Mouse (Mus musculus): ENCODE data around the gene Ola1. TPM values are rescaled to one million over a fixed set of nuclear protein-coding genes. Genes with fewer than 3 reads are reported as not detected.

Ola1 gene
- polyA plus RNA-seq, 1 experiment = 69.6 TPM

- H3K4me1 ChIP-seq (ENCODE audit: control insufficient read depth, insufficient read depth, low read length) = no peaks in the 10 kb centered on the region
- TF ChIP-seq POLR2A (IDR thresholded peaks at IDR 0.05; ENCODE audit: extremely low read depth, insufficient read depth, low read length) (no peak), CTCF (IDR thresholded peaks at IDR 0.05; ENCODE audit: extremely low read depth, insufficient read depth, low read length) (no peak)
- no peak overlapping the region for H3K4me3 ChIP-seq (ENCODE audit: insufficient read depth, low read length)
- no peak overlapping the region for H3K27ac ChIP-seq (ENCODE audit: insufficient read depth, low read length)
Measured at GRCm38 (mm10) chr2:73248701-73249100, 30.0 kb upstream of the Ola1 start.

GRCm38 (mm10) chr2:73241299-73241698 lies 22.6 kb upstream of the Ola1 start:
- H3K4me1 ChIP-seq (ENCODE audit: control insufficient read depth, insufficient read depth, low read length) = no peaks in the 10 kb centered on the region
- TF ChIP-seq POLR2A (IDR thresholded peaks at IDR 0.05; ENCODE audit: extremely low read depth, insufficient read depth, low read length) (no peak), CTCF (IDR thresholded peaks at IDR 0.05; ENCODE audit: extremely low read depth, insufficient read depth, low read length) (no peak)
- H3K4me3 ChIP-seq (ENCODE audit: insufficient read depth, low read length) = no peak overlapping the region
- no peak overlapping the region for H3K27ac ChIP-seq (ENCODE audit: insufficient read depth, low read length)

DNA sequence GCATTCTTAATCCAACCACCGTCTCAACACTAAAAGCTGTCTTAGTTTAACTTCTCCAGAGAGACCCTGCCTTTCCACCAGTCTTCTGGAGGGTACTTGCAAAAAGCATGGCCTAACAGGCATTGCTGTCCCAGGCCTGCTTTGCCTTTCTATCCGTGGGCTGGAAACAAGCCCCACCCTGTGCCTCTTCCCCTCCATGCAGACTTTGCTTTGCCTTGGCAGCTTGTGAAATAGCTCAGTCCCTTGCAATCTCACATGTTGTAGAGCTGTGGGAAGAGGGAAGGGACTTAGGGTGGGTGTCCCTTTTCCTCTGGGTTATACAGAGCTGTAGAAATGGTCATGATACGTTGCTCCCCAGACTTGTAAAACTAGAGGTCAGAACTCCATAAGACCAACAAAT lies 12.4 kb upstream of the Ola1 start:
- TF ChIP-seq CTCF (IDR thresholded peaks at IDR 0.05; ENCODE audit: extremely low read depth, insufficient read depth, low read length) (no peak), POLR2A (IDR thresholded peaks at IDR 0.05; ENCODE audit: extremely low read depth, insufficient read depth, low read length) (no peak)
- no peak overlapping the region for H3K4me3 ChIP-seq (ENCODE audit: insufficient read depth, low read length)
- H3K27ac ChIP-seq (ENCODE audit: insufficient read depth, low read length) = no peak overlapping the region
- H3K4me1 ChIP-seq (ENCODE audit: control insufficient read depth, insufficient read depth, low read length) = no peaks in the 10 kb centered on the region

GRCm38 (mm10) chr2:73213871-73214659 lies 4.7 kb downstream of the Ola1 start:
- H3K4me1 ChIP-seq (ENCODE audit: control insufficient read depth, insufficient read depth, low read length) = peaks cover 3% of the 10 kb centered on the region
- H3K27ac ChIP-seq (ENCODE audit: insufficient read depth, low read length) = no peak overlapping the region
- TF ChIP-seq CTCF (IDR thresholded peaks at IDR 0.05; ENCODE audit: extremely low read depth, insufficient read depth, low read length) (no peak), POLR2A (IDR thresholded peaks at IDR 0.05; ENCODE audit: extremely low read depth, insufficient read depth, low read length) (0 out of 2 replicates have a peak, but pooled peaks have one; percentile 24)
- H3K4me3 ChIP-seq (ENCODE audit: insufficient read depth, low read length) = peak overlapping the region; percentile 94

GRCm38 (mm10) chr2:73213539-73213870 lies 5.2 kb downstream of the Ola1 start:
- TF ChIP-seq CTCF (IDR thresholded peaks at IDR 0.05; ENCODE audit: extremely low read depth, insufficient read depth, low read length) (no peak), POLR2A (IDR thresholded peaks at IDR 0.05; ENCODE audit: extremely low read depth, insufficient read depth, low read length) (no peak)
- H3K4me3 ChIP-seq (ENCODE audit: insufficient read depth, low read length) = peak overlapping the region; percentile 94
- no peak overlapping the region for H3K27ac ChIP-seq (ENCODE audit: insufficient read depth, low read length)
- H3K4me1 ChIP-seq (ENCODE audit: control insufficient read depth, insufficient read depth, low read length) = peaks cover 3% of the 10 kb centered on the region

GRCm38 (mm10) chr2:73204328-73204727 lies 14.4 kb downstream of the Ola1 start:
- no peak for TF ChIP-seq POLR2A (IDR thresholded peaks at IDR 0.05; ENCODE audit: extremely low read depth, insufficient read depth, low read length)
- no peak for TF ChIP-seq CTCF (IDR thresholded peaks at IDR 0.05; ENCODE audit: extremely low read depth, insufficient read depth, low read length)
- no peaks in the 10 kb centered on the region for H3K4me1 ChIP-seq (ENCODE audit: control insufficient read depth, insufficient read depth, low read length)
- no peak overlapping the region for H3K27ac ChIP-seq (ENCODE audit: insufficient read depth, low read length)
- H3K4me3 ChIP-seq (ENCODE audit: insufficient read depth, low read length) = no peak overlapping the region

DNA sequence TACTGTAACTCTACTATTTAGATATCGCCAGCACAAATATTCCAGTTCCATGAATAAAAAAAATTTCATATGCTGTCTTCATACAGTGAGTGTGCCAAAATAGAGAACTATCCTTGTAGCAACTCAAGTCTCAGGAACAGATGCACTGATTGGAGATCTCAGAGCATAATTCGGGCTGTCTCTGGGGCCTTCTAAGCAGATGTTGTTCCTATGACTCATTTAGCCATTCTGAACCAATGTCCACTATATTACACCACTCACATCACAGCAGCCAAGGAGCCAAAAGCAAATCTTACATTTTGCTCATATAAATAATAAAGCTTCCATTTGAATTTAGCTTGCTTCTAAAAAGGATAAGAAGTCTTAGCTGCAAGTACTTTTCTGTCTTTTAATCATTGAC lies 30.2 kb downstream of the Ola1 start:
- Histone ChIP-seq H3K4me1 (ENCODE audit: control insufficient read depth, insufficient read depth, low read length) (no peaks in the 10 kb centered on the region), H3K4me3 (ENCODE audit: insufficient read depth, low read length) (no peak overlapping the region), H3K27ac (ENCODE audit: insufficient read depth, low read length) (no peak overlapping the region)
- TF ChIP-seq POLR2A (IDR thresholded peaks at IDR 0.05; ENCODE audit: extremely low read depth, insufficient read depth, low read length) = no peak
- TF ChIP-seq CTCF (IDR thresholded peaks at IDR 0.05; ENCODE audit: extremely low read depth, insufficient read depth, low read length) = no peak

DNA sequence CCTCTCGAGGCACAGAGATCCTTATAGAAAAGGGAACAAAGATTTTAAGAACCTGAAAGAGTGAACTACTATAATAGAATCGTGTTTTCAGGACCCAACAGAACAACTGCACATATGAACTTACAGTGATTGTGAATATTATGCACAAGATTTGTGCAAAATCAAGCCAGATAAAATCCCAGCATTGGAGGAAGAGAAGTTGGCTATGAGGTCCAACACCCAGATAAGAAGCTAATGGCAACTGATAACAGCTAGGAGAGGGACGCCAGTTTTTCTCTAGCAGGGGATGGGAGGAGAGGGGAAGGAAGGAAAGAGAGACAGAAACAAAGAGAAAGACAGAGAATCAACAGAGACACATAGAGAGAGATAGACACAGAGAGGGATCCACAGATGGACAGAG lies 33.5 kb downstream of the Ola1 start:
- no peak overlapping the region for H3K4me3 ChIP-seq (ENCODE audit: insufficient read depth, low read length)
- TF ChIP-seq POLR2A (IDR thresholded peaks at IDR 0.05; ENCODE audit: extremely low read depth, insufficient read depth, low read length) (no peak), CTCF (IDR thresholded peaks at IDR 0.05; ENCODE audit: extremely low read depth, insufficient read depth, low read length) (no peak)
- H3K27ac ChIP-seq (ENCODE audit: insufficient read depth, low read length) = no peak overlapping the region
- H3K4me1 ChIP-seq (ENCODE audit: control insufficient read depth, insufficient read depth, low read length) = no peaks in the 10 kb centered on the region

DNA sequence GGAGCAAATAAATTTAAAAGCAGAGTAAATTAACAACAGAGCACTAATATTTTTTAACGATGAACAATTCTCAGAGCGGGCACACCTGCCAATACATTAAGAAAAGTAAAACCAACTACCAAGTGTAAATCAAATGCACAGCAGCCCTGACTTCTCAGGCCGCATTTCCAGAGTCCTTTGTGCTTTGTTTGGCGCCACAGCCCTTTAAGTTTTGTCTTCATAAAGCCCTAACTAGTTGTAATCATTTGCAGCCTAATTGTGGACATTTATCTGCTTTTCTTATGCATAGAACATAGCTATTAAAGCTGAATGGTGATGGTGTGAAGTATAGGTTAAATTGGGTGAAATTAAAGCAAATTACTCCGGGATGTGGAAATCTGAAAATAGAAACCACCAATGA lies 49.2 kb downstream of the Ola1 start:
- no peak overlapping the region for H3K27ac ChIP-seq (ENCODE audit: insufficient read depth, low read length)
- no peak for TF ChIP-seq POLR2A (IDR thresholded peaks at IDR 0.05; ENCODE audit: extremely low read depth, insufficient read depth, low read length)
- no peak for TF ChIP-seq CTCF (IDR thresholded peaks at IDR 0.05; ENCODE audit: extremely low read depth, insufficient read depth, low read length)
- no peaks in the 10 kb centered on the region; the same call in 1 of the 2 replicates for H3K4me1 ChIP-seq (ENCODE audit: control insufficient read depth, insufficient read depth, low read length)
- no peak overlapping the region for H3K4me3 ChIP-seq (ENCODE audit: insufficient read depth, low read length)

DNA sequence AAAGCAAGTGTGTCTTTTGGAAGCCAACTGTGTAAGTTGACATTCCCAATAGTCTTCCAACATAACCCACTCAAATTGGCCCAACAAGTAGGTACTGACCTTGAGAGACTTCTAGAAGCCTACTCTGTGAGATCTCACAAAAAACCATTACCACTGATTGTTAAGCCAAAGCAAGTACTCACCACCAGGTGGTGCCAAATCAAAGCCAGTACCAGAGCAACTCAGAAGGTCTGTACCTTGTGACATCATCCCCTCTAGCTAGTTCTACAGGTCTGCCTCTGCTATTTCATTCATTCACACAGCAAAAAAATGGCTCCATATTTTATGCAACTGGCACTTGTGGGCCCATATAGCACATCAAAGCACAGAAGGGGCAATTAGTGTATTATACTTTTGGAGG lies 51.6 kb downstream of the Ola1 start:
- TF ChIP-seq CTCF (IDR thresholded peaks at IDR 0.05; ENCODE audit: extremely low read depth, insufficient read depth, low read length) (peak; percentile 54; the same call in 1 of the 2 replicates), POLR2A (IDR thresholded peaks at IDR 0.05; ENCODE audit: extremely low read depth, insufficient read depth, low read length) (no peak)
- H3K4me3 ChIP-seq (ENCODE audit: insufficient read depth, low read length) = no peak overlapping the region

More for the DNA sequence above, 51.6 kb downstream of the Ola1 start:
- Histone ChIP-seq H3K27ac (ENCODE audit: insufficient read depth, low read length) (no peak overlapping the region), H3K4me1 (ENCODE audit: control insufficient read depth, insufficient read depth, low read length) (no peaks in the 10 kb centered on the region; the same call in 1 of the 2 replicates)
